1 mouse cellular context compared by ENCODE assay signal in genomic region chr5:139442962-139443361, GRCm38 (mm10).
TF ChIP-seq lines count a peak whose summit lies in the region.

No protein-coding gene starts in this region.

TF ChIP-seq in myocyte, 11 proteins besides CTCF, POLR2A, EP300 and RAD21:
- no peak for TF ChIP-seq TCF12 (IDR thresholded peaks at IDR 0.05; ENCODE audit: insufficient read depth, poor library complexity, severe bottlenecking)
- no peak for TF ChIP-seq E2F4 (IDR thresholded peaks at IDR 0.05; ENCODE audit: insufficient read depth)
- TF ChIP-seq MAX (IDR thresholded peaks at IDR 0.05; ENCODE audit: low read depth): no peak
- TF ChIP-seq MYOD1 (IDR thresholded peaks at IDR 0.05; ENCODE audit: control insufficient read depth in 1 of 3, insufficient read length in 2 of 3, low read depth in 2 of 3): no peak
- TF ChIP-seq REST (IDR thresholded peaks at IDR 0.05; ENCODE audit: insufficient read depth, insufficient read length): no peak
- TF ChIP-seq TCF3 (IDR thresholded peaks at IDR 0.05; ENCODE audit: insufficient read length, low read depth): no peak
- TF ChIP-seq CEBPB (IDR thresholded peaks at IDR 0.05; ENCODE audit: insufficient read depth, poor library complexity, severe bottlenecking): no peak
- no peak for TF ChIP-seq USF1 (IDR thresholded peaks at IDR 0.05; ENCODE audit: low read depth)
- TF ChIP-seq POLR2AphosphoS2 (IDR thresholded peaks at IDR 0.05; ENCODE audit: insufficient read length, low read depth): no peak
